Mouse (Mus musculus): ENCODE measurements around the gene Polr3b. TPM values are rescaled to one million over a fixed set of nuclear protein-coding genes. Genes with fewer than 3 reads are reported as not detected.

The Polr3b gene
- polyA plus RNA-seq, 1 experiment from 2014 or later, result 13.5 TPM

GRCm38 (mm10) chr10:84756435-84757095 lies 134.5 kb downstream of the Polr3b start:
- Histone ChIP-seq H3K27me3 (replicated peaks) (peaks cover 59% of the 10 kb centered on the region), H3K9me3 (replicated peaks) (no peaks in the 10 kb centered on the region)

GRCm38 (mm10) chr10:84757426-84758199 lies 135.5 kb downstream of the Polr3b start:
- H3K9me3 ChIP-seq (replicated peaks), result no peaks in the 10 kb centered on the region
- no peak for ATAC-seq (ENCODE audit: low FRiP score)
- H3K4me2 ChIP-seq, result peak overlapping the region; percentile 87
- WGBS, result 8% methylated on average over 22 of the region's 22 CpGs
- no peaks in the 10 kb centered on the region for H3K36me3 ChIP-seq
- H3K27me3 ChIP-seq (replicated peaks), result peaks cover 59% of the 10 kb centered on the region
- peaks cover 61% of the 10 kb centered on the region for H3K4me1 ChIP-seq
- H3K27ac ChIP-seq (replicated peaks), result peak overlapping the region; percentile 61; the same call in 1 of the 2 replicates
- peak overlapping the region; percentile 44 for H3K4me3 ChIP-seq (replicated peaks)
- peak overlapping the region; percentile 47; the same call in 1 of the 2 replicates for H3K9ac ChIP-seq (replicated peaks)

More at GRCm38 (mm10) chr10:84756435-84757095, 134.5 kb downstream of the Polr3b start:
- Histone ChIP-seq H3K9ac (replicated peaks) (peak overlapping the region; percentile 38), H3K4me2 (peak overlapping the region; percentile 87), H3K4me3 (replicated peaks) (peak overlapping the region; percentile 44), H3K36me3 (no peaks in the 10 kb centered on the region), H3K4me1 (peaks cover 61% of the 10 kb centered on the region), H3K27ac (replicated peaks) (peak overlapping the region; percentile 85)
- WGBS, result under 1% methylated on average over 42 of the region's 42 CpGs
- ATAC-seq (ENCODE audit: low FRiP score), result 0 out of 2 replicates have a peak, but pooled peaks have one; percentile 13

GRCm38 (mm10) chr10:84758200-84758468 lies 136.0 kb downstream of the Polr3b start:
- WGBS, result 9% methylated on average over 5 of the region's 5 CpGs
- H3K9ac ChIP-seq (replicated peaks), result peak overlapping the region; percentile 18; the same call in 1 of the 2 replicates
- no peak for ATAC-seq (ENCODE audit: low FRiP score)
- no peaks in the 10 kb centered on the region for H3K36me3 ChIP-seq
- H3K4me1 ChIP-seq, result peaks cover 61% of the 10 kb centered on the region
- no peaks in the 10 kb centered on the region for H3K9me3 ChIP-seq (replicated peaks)
- peaks cover 56% of the 10 kb centered on the region for H3K27me3 ChIP-seq (replicated peaks)
- H3K4me2 ChIP-seq, result peak overlapping the region; percentile 87
- peak overlapping the region; percentile 61; the same call in 1 of the 2 replicates for H3K27ac ChIP-seq (replicated peaks)
- peak overlapping the region; percentile 44 for H3K4me3 ChIP-seq (replicated peaks)

- H3K9ac ChIP-seq (replicated peaks), result peak overlapping the region; percentile 26; the same call in 1 of the 2 replicates
- no peaks in the 10 kb centered on the region for H3K36me3 ChIP-seq
- H3K4me3 ChIP-seq (replicated peaks), result peak overlapping the region; percentile 44
- peaks cover 61% of the 10 kb centered on the region for H3K4me1 ChIP-seq
- peak overlapping the region; percentile 87 for H3K4me2 ChIP-seq
- H3K27me3 ChIP-seq (replicated peaks), result peaks cover 53% of the 10 kb centered on the region
- peak overlapping the region; percentile 60 for H3K27ac ChIP-seq (replicated peaks)
- no peaks in the 10 kb centered on the region for H3K9me3 ChIP-seq (replicated peaks)
- no peak for ATAC-seq (ENCODE audit: low FRiP score)
- 2% methylated on average over 51 of the region's 51 CpGs for WGBS
Observed at GRCm38 (mm10) chr10:84758483-84759431, 136.7 kb downstream of the Polr3b start.

- Histone ChIP-seq H3K36me3 (no peaks in the 10 kb centered on the region), H3K9me3 (replicated peaks) (no peaks in the 10 kb centered on the region), H3K9ac (replicated peaks) (0 out of 2 replicates have a peak overlapping the region, but pooled peaks have one; percentile 23), H3K4me3 (replicated peaks) (peak overlapping the region; percentile 44), H3K4me2 (peak overlapping the region; percentile 87), H3K27ac (replicated peaks) (peak overlapping the region; percentile 60), H3K4me1 (peaks cover 57% of the 10 kb centered on the region), H3K27me3 (replicated peaks) (peaks cover 45% of the 10 kb centered on the region)
- WGBS, result 7% methylated on average over 16 of the region's 16 CpGs
- no peak for ATAC-seq (ENCODE audit: low FRiP score)
Observed at GRCm38 (mm10) chr10:84759511-84760117, 137.5 kb downstream of the Polr3b start.

- Histone ChIP-seq H3K9me3 (replicated peaks) (no peaks in the 10 kb centered on the region), H3K27me3 (replicated peaks) (peaks cover 43% of the 10 kb centered on the region), H3K4me2 (peak overlapping the region; percentile 87), H3K4me3 (replicated peaks) (peak overlapping the region; percentile 44), H3K9ac (replicated peaks) (peak overlapping the region; percentile 41), H3K4me1 (peaks cover 49% of the 10 kb centered on the region), H3K27ac (replicated peaks) (peak overlapping the region; percentile 60), H3K36me3 (no peaks in the 10 kb centered on the region)
- 5% methylated on average over 46 of the region's 46 CpGs for WGBS
- ATAC-seq (ENCODE audit: low FRiP score), result peak; percentile 46; the same call in 1 of the 2 replicates
Observed at GRCm38 (mm10) chr10:84760118-84761111, 138.3 kb downstream of the Polr3b start.

GRCm38 (mm10) chr10:84768766-84769165 lies 146.7 kb downstream of the Polr3b start:
- H3K4me1 ChIP-seq, result peaks cover 3% of the 10 kb centered on the region; the same call in 1 of the 2 replicates
- H3K4me2 ChIP-seq, result no peak overlapping the region
- no peak for ATAC-seq (ENCODE audit: low FRiP score)
- no peaks in the 10 kb centered on the region for H3K27me3 ChIP-seq (replicated peaks)
- H3K9me3 ChIP-seq (replicated peaks), result no peaks in the 10 kb centered on the region
- H3K27ac ChIP-seq (replicated peaks), result no peak overlapping the region
- 85% methylated on average over 10 of the region's 10 CpGs for WGBS
- no peaks in the 10 kb centered on the region for H3K36me3 ChIP-seq
- no peak overlapping the region for H3K4me3 ChIP-seq (replicated peaks)
- no peak overlapping the region for H3K9ac ChIP-seq (replicated peaks)

- Histone ChIP-seq H3K27me3 (replicated peaks) (no peaks in the 10 kb centered on the region), H3K4me2 (no peak overlapping the region), H3K27ac (replicated peaks) (no peak overlapping the region), H3K9ac (replicated peaks) (no peak overlapping the region), H3K9me3 (replicated peaks) (no peaks in the 10 kb centered on the region), H3K4me1 (0 out of 2 replicates have a peak, but pooled peaks cover 1% of the 10 kb centered on the region), H3K4me3 (replicated peaks) (no peak overlapping the region), H3K36me3 (no peaks in the 10 kb centered on the region)
- 66% methylated on average over 4 of the region's 4 CpGs for WGBS
- no peak for ATAC-seq (ENCODE audit: low FRiP score)
Observed at GRCm38 (mm10) chr10:84772380-84773130, 150.5 kb downstream of the Polr3b start.

- Histone ChIP-seq H3K4me1 (0 out of 2 replicates have a peak, but pooled peaks cover 4% of the 10 kb centered on the region), H3K27me3 (replicated peaks) (no peaks in the 10 kb centered on the region), H3K4me2 (no peak overlapping the region), H3K4me3 (replicated peaks) (no peak overlapping the region), H3K9me3 (replicated peaks) (no peaks in the 10 kb centered on the region), H3K36me3 (no peaks in the 10 kb centered on the region), H3K9ac (replicated peaks) (no peak overlapping the region), H3K27ac (replicated peaks) (no peak overlapping the region)
- 94% methylated on average over 4 of the region's 4 CpGs for WGBS
- ATAC-seq (ENCODE audit: low FRiP score), result no peak
Observed at GRCm38 (mm10) chr10:84773889-84774288, 151.8 kb downstream of the Polr3b start.

All from neural tube, embryonic 15.5 days (tissue).